Mouse (Mus musculus): ENCODE measurements around the gene Clca1.
"Not testable (repeated sequence)": the region's sequence is repeated elsewhere in the genome, so short reads cannot be mapped to it uniquely, and the experiment has no call there.

Gene Clca1

GRCm38 (mm10) chr3:145032676-145033075 lies at the start of gene Clca1:
Gene Clca1 (minus strand): TSS chr3:145032776.
- no peak for DNase-seq

GRCm38 (mm10) chr3:145080904-145081303 lies 48.3 kb upstream of the Clca1 start:
- no peak for DNase-seq

GRCm38 (mm10) chr3:145078405-145078804 lies 45.8 kb upstream of the Clca1 start:
- no peak for DNase-seq

- DNase-seq = no peak
Measured at GRCm38 (mm10) chr3:145072339-145072738, 39.8 kb upstream of the Clca1 start.

- no peak for DNase-seq
Measured at GRCm38 (mm10) chr3:145068964-145069363, 36.4 kb upstream of the Clca1 start.

GRCm38 (mm10) chr3:145055138-145055537 lies 22.6 kb upstream of the Clca1 start:
- not testable (repeated sequence) for DNase-seq

- no peak for DNase-seq
Measured at GRCm38 (mm10) chr3:145049820-145050219, 17.2 kb upstream of the Clca1 start.

- no peak for DNase-seq
Measured at GRCm38 (mm10) chr3:145038813-145039212, 6.2 kb upstream of the Clca1 start.

- DNase-seq = no peak
Measured at GRCm38 (mm10) chr3:145028036-145028435, 4.5 kb downstream of the Clca1 start.

- peak; percentile 58 for DNase-seq
Measured at GRCm38 (mm10) chr3:145026750-145027149, 5.8 kb downstream of the Clca1 start.

GRCm38 (mm10) chr3:145017807-145018206 lies 14.8 kb downstream of the Clca1 start:
- DNase-seq = no peak

- DNase-seq = no peak
Measured at GRCm38 (mm10) chr3:145004422-145004821, 28.2 kb downstream of the Clca1 start.

GRCm38 (mm10) chr3:145000912-145001311 lies 31.7 kb downstream of the Clca1 start:
- DNase-seq = no peak

GRCm38 (mm10) chr3:144993055-144993454 lies 39.5 kb downstream of the Clca1 start:
- no peak for DNase-seq

- no peak for DNase-seq
Measured at GRCm38 (mm10) chr3:144992618-144993017, 40.0 kb downstream of the Clca1 start.

- no peak for DNase-seq
Measured at GRCm38 (mm10) chr3:144985890-144986289, 46.7 kb downstream of the Clca1 start.

- DNase-seq = no peak
Measured at GRCm38 (mm10) chr3:144980551-144980950, 52.0 kb downstream of the Clca1 start.

- no peak for DNase-seq
Measured at GRCm38 (mm10) chr3:144977631-144978030, 54.9 kb downstream of the Clca1 start.

- no peak for DNase-seq
Measured at GRCm38 (mm10) chr3:144976091-144976490, 56.5 kb downstream of the Clca1 start.

- DNase-seq = no peak
Measured at GRCm38 (mm10) chr3:144974945-144975344, 57.6 kb downstream of the Clca1 start, which contains the start of gene Clca4a. Gene Clca4a (minus strand): TSS chr3:144975045.

GRCm38 (mm10) chr3:144971553-144972270 lies 60.9 kb downstream of the Clca1 start:
- DNase-seq = no peak

- no peak for DNase-seq
Measured at GRCm38 (mm10) chr3:144969755-144970154, 62.8 kb downstream of the Clca1 start.

GRCm38 (mm10) chr3:144966074-144966473 lies 66.5 kb downstream of the Clca1 start:
- DNase-seq = no peak

Measured in kidney, postnatal 14 days (tissue).